Mouse (Mus musculus) forelimb bud, embryonic 11.5 days (tissue): ENCODE measurements around the gene Wasf1.

Experiments
- DNase-seq: peaks from one replicate; pipeline ENCODE4 v3.0.0-alpha.2; 2012; ENCODE audit warnings: low read depth, low spot score

Wasf1 gene

GRCm38 (mm10) chr10:40895765-40896164 is 12.5 kb downstream of the Wasf1 start:
- DNase-seq = no peak

- peak; percentile 13 for DNase-seq
Observed at GRCm38 (mm10) chr10:40896656-40897055, 13.4 kb downstream of the Wasf1 start.

GRCm38 (mm10) chr10:40901786-40902185 is 18.5 kb downstream of the Wasf1 start:
- DNase-seq = no peak

GRCm38 (mm10) chr10:40906131-40906530 is 22.9 kb downstream of the Wasf1 start:
- DNase-seq = no peak

- DNase-seq = no peak
Observed at GRCm38 (mm10) chr10:40906802-40907201, 23.5 kb downstream of the Wasf1 start.

- no peak for DNase-seq
Observed at GRCm38 (mm10) chr10:40908580-40908979, 25.3 kb downstream of the Wasf1 start.

- DNase-seq = no peak
Observed at GRCm38 (mm10) chr10:40910811-40911210, 27.5 kb downstream of the Wasf1 start.

- DNase-seq = no peak
Observed at GRCm38 (mm10) chr10:40915240-40915639, 32.0 kb downstream of the Wasf1 start.

GRCm38 (mm10) chr10:40918669-40919440 is 35.6 kb downstream of the Wasf1 start:
- no peak for DNase-seq

GRCm38 (mm10) chr10:40919464-40919863 is 36.2 kb downstream of the Wasf1 start:
- no peak for DNase-seq

GRCm38 (mm10) chr10:40932995-40933394 is 49.7 kb downstream of the Wasf1 start:
- no peak for DNase-seq

- DNase-seq = no peak
Observed at GRCm38 (mm10) chr10:40936160-40936726, 53.0 kb downstream of the Wasf1 start.

GRCm38 (mm10) chr10:40937569-40937968 is 54.3 kb downstream of the Wasf1 start:
- DNase-seq = no peak

GRCm38 (mm10) chr10:40942688-40943087 is 59.4 kb downstream of the Wasf1 start:
- no peak for DNase-seq

- DNase-seq = no peak
Observed at GRCm38 (mm10) chr10:40950176-40950575, 66.9 kb downstream of the Wasf1 start.

GRCm38 (mm10) chr10:40956206-40956605 is 72.9 kb downstream of the Wasf1 start:
- DNase-seq = no peak

- DNase-seq = peak; percentile 53
Observed at GRCm38 (mm10) chr10:40961365-40961764, 78.1 kb downstream of the Wasf1 start.

GRCm38 (mm10) chr10:40962008-40962407 is 78.7 kb downstream of the Wasf1 start:
- DNase-seq = no peak

- DNase-seq = no peak
Observed at GRCm38 (mm10) chr10:40964546-40964945, 81.3 kb downstream of the Wasf1 start.

GRCm38 (mm10) chr10:40968551-40968950 is 85.3 kb downstream of the Wasf1 start:
- no peak for DNase-seq

GRCm38 (mm10) chr10:40969372-40970033 is 86.2 kb downstream of the Wasf1 start:
- peak; percentile 39 for DNase-seq

- no peak for DNase-seq
Observed at GRCm38 (mm10) chr10:40970601-40971245, 87.4 kb downstream of the Wasf1 start.
